In the genomic region with DNA sequence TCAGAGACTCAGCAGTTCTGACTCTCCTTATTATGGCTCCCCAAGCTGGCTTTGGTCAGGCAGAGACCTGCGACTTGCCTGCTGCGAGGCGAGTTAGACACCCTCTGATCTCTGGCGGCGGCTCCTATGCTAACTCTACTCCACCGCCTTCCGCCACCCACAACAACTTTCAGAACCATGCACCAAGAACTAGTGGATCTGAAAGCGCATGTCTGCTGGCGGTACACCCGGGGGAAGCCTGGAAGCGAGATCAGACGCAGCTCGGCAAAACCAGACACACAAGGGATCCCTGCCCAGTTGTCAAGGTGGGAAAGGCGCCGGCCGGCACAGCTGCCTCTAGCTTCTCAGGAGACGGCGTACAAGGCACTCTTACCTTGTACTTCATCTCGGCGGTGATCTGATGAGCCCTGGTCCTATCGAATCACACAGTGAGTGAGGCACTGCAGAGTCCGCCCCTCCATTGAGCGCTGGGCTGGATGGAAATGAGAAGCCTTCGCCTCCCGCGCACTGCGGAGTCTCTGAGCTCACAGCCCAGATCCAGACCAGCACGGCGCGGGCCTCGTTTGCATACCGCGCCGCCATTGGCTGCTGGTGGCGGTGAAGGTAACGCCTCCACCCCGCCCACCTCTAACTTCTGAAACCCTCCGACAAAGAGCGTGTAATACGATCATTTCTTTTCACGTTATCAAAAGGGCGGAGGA, we compare ENCODE assay signal across 8 mouse cellular contexts.
DNase-seq lines count a peak whose midpoint lies in the region; ATAC-seq and TF ChIP-seq lines count a peak whose summit lies in the region.

No protein-coding gene starts in this region.

- under 1% methylated on average over 42 of the region's 42 CpGs for WGBS in forebrain, embryonic 15.5 days
- under 1% methylated on average over 42 of the region's 42 CpGs for WGBS in neural tube, embryonic 14.5 days

- H3K4me3 ChIP-seq in G1E (ENCODE audit: low read depth, low read length), result peak overlapping the region; percentile 60; the same call in 1 of the 2 replicates
- peak overlapping the region; percentile 62 for H3K4me3 ChIP-seq in forebrain, embryonic 15.5 days
- H3K4me3 ChIP-seq in neural tube, embryonic 14.5 days (ENCODE audit: low read depth, low read length), result peak overlapping the region; percentile 53
- peak overlapping the region; percentile 93 for H3K4me3 ChIP-seq in testis, adult 2 months (ENCODE audit: control insufficient read depth, low read depth, low read length)

- no peak for TF ChIP-seq CTCF in G1E (IDR thresholded peaks at IDR 0.05; ENCODE audit: low read depth, low read length)
- TF ChIP-seq CTCF in testis, adult 2 months (IDR thresholded peaks at IDR 0.05; ENCODE audit: control insufficient read depth, insufficient read depth, insufficient replicate concordance, low read depth, low read length), result no peak

- H3K27me3 ChIP-seq in G1E (ENCODE audit: insufficient read depth, low read length), result peaks cover 33% of the 10 kb centered on the region
- H3K27me3 ChIP-seq in forebrain, embryonic 15.5 days, result no peaks in the 10 kb centered on the region
- H3K27me3 ChIP-seq in neural tube, embryonic 14.5 days (ENCODE audit: control insufficient read depth, insufficient read depth, low read length), result no peaks in the 10 kb centered on the region
- H3K27me3 ChIP-seq in testis, adult 2 months (ENCODE audit: control insufficient read depth, insufficient read depth, low read length), result no peaks in the 10 kb centered on the region

- peak overlapping the region; percentile 94 for H3K27ac ChIP-seq in forebrain, embryonic 15.5 days (replicated peaks)
- peak overlapping the region; percentile 85 for H3K27ac ChIP-seq in neural tube, embryonic 14.5 days (ENCODE audit: low read depth, low read length)
- H3K27ac ChIP-seq in testis, adult 2 months (ENCODE audit: control insufficient read depth, insufficient read depth, low read depth, low read length), result peak overlapping the region; percentile 40

- H3K4me1 ChIP-seq in G1E (ENCODE audit: insufficient read depth, low read depth, low read length), result peaks cover 13% of the 10 kb centered on the region
- H3K4me1 ChIP-seq in forebrain, embryonic 15.5 days, result peaks cover 58% of the 10 kb centered on the region
- peaks cover 19% of the 10 kb centered on the region for H3K4me1 ChIP-seq in neural tube, embryonic 14.5 days (ENCODE audit: control insufficient read depth, insufficient read depth, low read length)
- peaks cover 8% of the 10 kb centered on the region for H3K4me1 ChIP-seq in testis, adult 2 months (ENCODE audit: control insufficient read depth, insufficient read depth, low read length)

- H3K36me3 ChIP-seq in G1E (replicated peaks), result no peaks in the 10 kb centered on the region
- no peaks in the 10 kb centered on the region for H3K36me3 ChIP-seq in forebrain, embryonic 15.5 days
- no peaks in the 10 kb centered on the region for H3K36me3 ChIP-seq in neural tube, embryonic 14.5 days (ENCODE audit: control insufficient read depth, insufficient read depth, low read length)
- H3K36me3 ChIP-seq in testis, adult 2 months (ENCODE audit: control insufficient read depth, insufficient read depth, low read length), result no peaks in the 10 kb centered on the region

- intact Hi-C loops in heart, postnatal 25 days (cut with DNase I), result loop anchor here (2.0 to 5.0 kb wide), 2 partner anchors 56 to 214 kb away; no protein-coding TSS in a partner anchor

- TF ChIP-seq POLR2A in testis, adult 2 months (IDR thresholded peaks at IDR 0.05; ENCODE audit: control insufficient read depth, low read depth, low read length), result peak; percentile 82

- peak overlapping the region; percentile 74 for H3K4me2 ChIP-seq in forebrain, embryonic 15.5 days (replicated peaks)
- peak overlapping the region; percentile 62 for H3K4me2 ChIP-seq in neural tube, embryonic 14.5 days (ENCODE audit: low read depth, low read length)

- H3K9me3 ChIP-seq in G1E (replicated peaks), result no peaks in the 10 kb centered on the region
- no peaks in the 10 kb centered on the region for H3K9me3 ChIP-seq in forebrain, embryonic 15.5 days
- H3K9me3 ChIP-seq in neural tube, embryonic 14.5 days (ENCODE audit: control insufficient read depth, low read length), result no peaks in the 10 kb centered on the region

- H3K9ac ChIP-seq in forebrain, embryonic 15.5 days (replicated peaks), result peak overlapping the region; percentile 75
- H3K9ac ChIP-seq in neural tube, embryonic 14.5 days (replicated peaks; ENCODE audit: low read depth, low read length), result peak overlapping the region; percentile 56

- DNase-seq in G1E (ENCODE audit: low spot score), result peak; percentile 69
- peak; percentile 76 for DNase-seq in cerebellum, adult 11-12 months
- DNase-seq in heart, postnatal 25 days (ENCODE audit: low spot score), result peak; percentile 92
- peak; percentile 93 to 97 for DNase-seq in layer of hippocampus, adult 18-20 months (ENCODE audit: low spot score in 2 of 2)
- peak; percentile 96 for DNase-seq in lung, adult 18-20 months

- peak; percentile 99 for ATAC-seq in G1E (ENCODE audit: extremely low read depth, insufficient number of reproducible peaks, low FRiP score, poor library complexity, severe bottlenecking)
- peak; percentile 99 for ATAC-seq in forebrain, embryonic 15.5 days (replicated peaks)
- ATAC-seq in neural tube, embryonic 14.5 days (ENCODE audit: low read depth), result peak; percentile 99

Comparison
In these comparisons a context has a peak if more than half of its experiments do, and no peak if none do; other contexts are left out.
1. Peak in every context shown above with its lines: DNase-seq, ATAC-seq, H3K4me3 ChIP-seq and H3K27ac ChIP-seq.
2. H3K27ac ChIP-seq: peak in every context shown above with its lines; median percentile 94 in forebrain, embryonic 15.5 days; 85 in neural tube, embryonic 14.5 days; 40 in testis, adult 2 months.